Mouse (Mus musculus): ENCODE measurements at regions not wholly inside any gene's neighbourhood (a gene's known extent, or its start where the extent isn't known, plus 50 kb on each side); places are given as distances from the start of the nearest gene placed in this dataset.

- ATAC-seq (ENCODE audit: low read depth): no peak
- Histone ChIP-seq H3K27ac (ENCODE audit: low read depth, low read length) (no peak overlapping the region), H3K27me3 (ENCODE audit: control insufficient read depth, insufficient read depth, low read length) (no peaks in the 10 kb centered on the region), H3K4me3 (ENCODE audit: low read depth, low read length) (no peak overlapping the region), H3K4me2 (ENCODE audit: low read depth, low read length) (no peak overlapping the region), H3K4me1 (ENCODE audit: control insufficient read depth, insufficient read depth, low read length) (no peaks in the 10 kb centered on the region), H3K36me3 (ENCODE audit: control insufficient read depth, insufficient read depth, low read length) (no peaks in the 10 kb centered on the region), H3K9ac (replicated peaks; ENCODE audit: low read depth, low read length) (no peak overlapping the region), H3K9me3 (ENCODE audit: control insufficient read depth, low read length) (no peaks in the 10 kb centered on the region)
- WGBS: 73% methylated on average over 4 of the region's 4 CpGs
These were observed 55.8 kb downstream of the Mid1ip1 start for GRCm38 (mm10) chrX:10770575-10770974.

GRCm38 (mm10) chrX:10775714-10776515 is 61.1 kb downstream of the Mid1ip1 start:
- Histone ChIP-seq H3K36me3 (ENCODE audit: control insufficient read depth, insufficient read depth, low read length) (no peaks in the 10 kb centered on the region), H3K4me1 (ENCODE audit: control insufficient read depth, insufficient read depth, low read length) (no peaks in the 10 kb centered on the region), H3K27me3 (ENCODE audit: control insufficient read depth, insufficient read depth, low read length) (no peaks in the 10 kb centered on the region), H3K4me2 (ENCODE audit: low read depth, low read length) (no peak overlapping the region), H3K9me3 (ENCODE audit: control insufficient read depth, low read length) (no peaks in the 10 kb centered on the region), H3K4me3 (ENCODE audit: low read depth, low read length) (no peak overlapping the region), H3K27ac (ENCODE audit: low read depth, low read length) (no peak overlapping the region), H3K9ac (replicated peaks; ENCODE audit: low read depth, low read length) (no peak overlapping the region)
- no peak for ATAC-seq (ENCODE audit: low read depth)
- 59% methylated on average over 8 of the region's 8 CpGs for WGBS

GRCm38 (mm10) chrX:10776516-10776818 is 61.7 kb downstream of the Mid1ip1 start:
- Histone ChIP-seq H3K9me3 (ENCODE audit: control insufficient read depth, low read length) (no peaks in the 10 kb centered on the region), H3K4me1 (ENCODE audit: control insufficient read depth, insufficient read depth, low read length) (no peaks in the 10 kb centered on the region), H3K36me3 (ENCODE audit: control insufficient read depth, insufficient read depth, low read length) (no peaks in the 10 kb centered on the region), H3K4me3 (ENCODE audit: low read depth, low read length) (no peak overlapping the region), H3K4me2 (ENCODE audit: low read depth, low read length) (no peak overlapping the region), H3K27me3 (ENCODE audit: control insufficient read depth, insufficient read depth, low read length) (no peaks in the 10 kb centered on the region), H3K9ac (replicated peaks; ENCODE audit: low read depth, low read length) (no peak overlapping the region), H3K27ac (ENCODE audit: low read depth, low read length) (no peak overlapping the region)
- ATAC-seq (ENCODE audit: low read depth): no peak
- WGBS: 47% methylated on average over 7 of the region's 7 CpGs

GRCm38 (mm10) chrX:10778014-10778413 is 63.2 kb downstream of the Mid1ip1 start:
- H3K27me3 ChIP-seq (ENCODE audit: control insufficient read depth, insufficient read depth, low read length): no peaks in the 10 kb centered on the region
- 88% methylated on average over 2 of the region's 2 CpGs for WGBS
- H3K4me2 ChIP-seq (ENCODE audit: low read depth, low read length): no peak overlapping the region
- no peaks in the 10 kb centered on the region for H3K36me3 ChIP-seq (ENCODE audit: control insufficient read depth, insufficient read depth, low read length)
- H3K9me3 ChIP-seq (ENCODE audit: control insufficient read depth, low read length): no peaks in the 10 kb centered on the region
- no peaks in the 10 kb centered on the region for H3K4me1 ChIP-seq (ENCODE audit: control insufficient read depth, insufficient read depth, low read length)
- no peak overlapping the region for H3K27ac ChIP-seq (ENCODE audit: low read depth, low read length)
- H3K9ac ChIP-seq (replicated peaks; ENCODE audit: low read depth, low read length): no peak overlapping the region
- no peak for ATAC-seq (ENCODE audit: low read depth)
- no peak overlapping the region for H3K4me3 ChIP-seq (ENCODE audit: low read depth, low read length)

- no peaks in the 10 kb centered on the region for H3K27me3 ChIP-seq (ENCODE audit: control insufficient read depth, insufficient read depth, low read length)
- no peaks in the 10 kb centered on the region for H3K9me3 ChIP-seq (ENCODE audit: control insufficient read depth, low read length)
- 85% methylated on average over 3 of the region's 3 CpGs for WGBS
- no peak for ATAC-seq (ENCODE audit: low read depth)
- no peak overlapping the region for H3K9ac ChIP-seq (replicated peaks; ENCODE audit: low read depth, low read length)
- H3K4me1 ChIP-seq (ENCODE audit: control insufficient read depth, insufficient read depth, low read length): no peaks in the 10 kb centered on the region
- H3K36me3 ChIP-seq (ENCODE audit: control insufficient read depth, insufficient read depth, low read length): no peaks in the 10 kb centered on the region
- H3K4me3 ChIP-seq (ENCODE audit: low read depth, low read length): no peak overlapping the region
- H3K27ac ChIP-seq (ENCODE audit: low read depth, low read length): no peak overlapping the region
- H3K4me2 ChIP-seq (ENCODE audit: low read depth, low read length): no peak overlapping the region
These were observed 71.5 kb downstream of the Mid1ip1 start for GRCm38 (mm10) chrX:10786359-10786758.

GRCm38 (mm10) chrX:10787057-10787456 is 72.2 kb downstream of the Mid1ip1 start:
- no peaks in the 10 kb centered on the region for H3K27me3 ChIP-seq (ENCODE audit: control insufficient read depth, insufficient read depth, low read length)
- no peak overlapping the region for H3K9ac ChIP-seq (replicated peaks; ENCODE audit: low read depth, low read length)
- H3K4me3 ChIP-seq (ENCODE audit: low read depth, low read length): no peak overlapping the region
- 87% methylated on average over 2 of the region's 2 CpGs for WGBS
- H3K4me1 ChIP-seq (ENCODE audit: control insufficient read depth, insufficient read depth, low read length): no peaks in the 10 kb centered on the region
- H3K4me2 ChIP-seq (ENCODE audit: low read depth, low read length): no peak overlapping the region
- no peaks in the 10 kb centered on the region for H3K36me3 ChIP-seq (ENCODE audit: control insufficient read depth, insufficient read depth, low read length)
- H3K27ac ChIP-seq (ENCODE audit: low read depth, low read length): no peak overlapping the region
- no peak for ATAC-seq (ENCODE audit: low read depth)
- H3K9me3 ChIP-seq (ENCODE audit: control insufficient read depth, low read length): no peaks in the 10 kb centered on the region

- WGBS: 80% methylated on average over 7 of the region's 7 CpGs
- no peak overlapping the region for H3K4me3 ChIP-seq (ENCODE audit: low read depth, low read length)
- no peak overlapping the region for H3K9ac ChIP-seq (replicated peaks; ENCODE audit: low read depth, low read length)
- H3K27ac ChIP-seq (ENCODE audit: low read depth, low read length): no peak overlapping the region
- no peaks in the 10 kb centered on the region for H3K36me3 ChIP-seq (ENCODE audit: control insufficient read depth, insufficient read depth, low read length)
- no peaks in the 10 kb centered on the region for H3K4me1 ChIP-seq (ENCODE audit: control insufficient read depth, insufficient read depth, low read length)
- no peaks in the 10 kb centered on the region for H3K9me3 ChIP-seq (ENCODE audit: control insufficient read depth, low read length)
- H3K4me2 ChIP-seq (ENCODE audit: low read depth, low read length): no peak overlapping the region
- no peak for ATAC-seq (ENCODE audit: low read depth)
- no peaks in the 10 kb centered on the region for H3K27me3 ChIP-seq (ENCODE audit: control insufficient read depth, insufficient read depth, low read length)
These were observed 105.6 kb downstream of the Mid1ip1 start for GRCm38 (mm10) chrX:10820313-10820920.

GRCm38 (mm10) chrX:10833681-10834080 is 118.9 kb downstream of the Mid1ip1 start:
- Histone ChIP-seq H3K4me1 (ENCODE audit: control insufficient read depth, insufficient read depth, low read length) (no peaks in the 10 kb centered on the region), H3K27ac (ENCODE audit: low read depth, low read length) (no peak overlapping the region), H3K36me3 (ENCODE audit: control insufficient read depth, insufficient read depth, low read length) (no peaks in the 10 kb centered on the region), H3K9ac (replicated peaks; ENCODE audit: low read depth, low read length) (no peak overlapping the region), H3K27me3 (ENCODE audit: control insufficient read depth, insufficient read depth, low read length) (no peaks in the 10 kb centered on the region), H3K9me3 (ENCODE audit: control insufficient read depth, low read length) (no peaks in the 10 kb centered on the region), H3K4me2 (ENCODE audit: low read depth, low read length) (no peak overlapping the region), H3K4me3 (ENCODE audit: low read depth, low read length) (no peak overlapping the region)
- 76% methylated on average over 1 of the region's 1 CpGs for WGBS
- ATAC-seq (ENCODE audit: low read depth): no peak

- no peak overlapping the region for H3K4me2 ChIP-seq (ENCODE audit: low read depth, low read length)
- WGBS: 38% methylated on average over 6 of the region's 6 CpGs
These were observed 142.3 kb downstream of the Mid1ip1 start for GRCm38 (mm10) chrX:10857089-10857488.

More at GRCm38 (mm10) chrX:10857089-10857488, 142.3 kb downstream of the Mid1ip1 start:
- Histone ChIP-seq H3K27ac (ENCODE audit: low read depth, low read length) (no peak overlapping the region), H3K9ac (replicated peaks; ENCODE audit: low read depth, low read length) (no peak overlapping the region), H3K9me3 (ENCODE audit: control insufficient read depth, low read length) (no peaks in the 10 kb centered on the region), H3K36me3 (ENCODE audit: control insufficient read depth, insufficient read depth, low read length) (no peaks in the 10 kb centered on the region), H3K4me1 (ENCODE audit: control insufficient read depth, insufficient read depth, low read length) (no peaks in the 10 kb centered on the region), H3K27me3 (ENCODE audit: control insufficient read depth, insufficient read depth, low read length) (no peaks in the 10 kb centered on the region), H3K4me3 (ENCODE audit: low read depth, low read length) (no peak overlapping the region)
- no peak for ATAC-seq (ENCODE audit: low read depth)
